Mouse (Mus musculus): ENCODE data around the gene Tas2r135.
A peak's percentile ranks its signal among the peaks of the same experiment; 100 is the strongest.

The Tas2r135 gene

GRCm38 (mm10) chr6:42405134-42405533 lies at the start of gene Tas2r135:
Gene Tas2r135, plus strand, starts transcription at chr6:42405434.
- DNase-seq: no peak

GRCm38 (mm10) chr6:42355794-42356600 lies 49.2 kb upstream of the Tas2r135 start:
- no peak for DNase-seq

DNA sequence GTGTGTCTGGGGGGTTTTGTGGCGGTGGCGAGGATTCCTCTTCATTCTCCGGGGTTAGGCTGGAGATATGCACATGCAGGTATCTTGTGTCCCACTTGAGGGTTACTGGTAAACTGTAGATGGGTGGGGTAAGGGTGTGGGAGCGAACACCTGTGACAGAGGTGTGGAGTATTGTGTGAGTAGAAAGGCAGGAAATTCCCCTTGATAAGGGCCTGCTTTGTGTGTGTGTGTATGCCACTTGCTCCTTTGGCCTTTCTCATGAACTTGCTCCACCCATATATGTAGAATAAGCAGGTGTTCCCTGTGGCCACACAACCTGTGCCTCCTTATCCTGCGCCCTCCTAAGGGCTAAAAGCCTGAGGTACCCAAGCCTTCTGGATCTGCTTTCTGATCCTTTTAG lies 48.3 kb upstream of the Tas2r135 start:
- no peak for DNase-seq

DNA sequence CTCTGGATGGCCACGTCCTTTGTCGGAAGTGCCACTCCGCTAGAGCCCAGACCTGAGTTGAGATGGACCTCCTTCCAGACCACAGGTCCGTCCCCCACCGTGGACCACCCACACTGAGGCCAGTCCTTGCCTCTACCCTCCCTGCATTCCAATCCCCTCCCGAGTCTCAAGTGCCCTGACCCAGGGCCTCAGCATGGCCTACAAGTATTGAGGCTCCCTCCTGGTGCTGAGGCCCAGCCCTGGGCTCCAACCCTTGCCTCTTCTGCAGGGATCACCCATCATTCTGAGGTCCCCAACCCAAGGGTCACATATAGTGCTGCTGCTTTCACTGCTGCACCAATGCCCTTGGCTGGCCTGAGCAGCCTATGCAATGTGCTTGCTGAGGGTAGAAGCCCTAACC lies 47.3 kb upstream of the Tas2r135 start:
- no peak for DNase-seq

GRCm38 (mm10) chr6:42358901-42359300 lies 46.3 kb upstream of the Tas2r135 start:
- DNase-seq: no peak

DNA sequence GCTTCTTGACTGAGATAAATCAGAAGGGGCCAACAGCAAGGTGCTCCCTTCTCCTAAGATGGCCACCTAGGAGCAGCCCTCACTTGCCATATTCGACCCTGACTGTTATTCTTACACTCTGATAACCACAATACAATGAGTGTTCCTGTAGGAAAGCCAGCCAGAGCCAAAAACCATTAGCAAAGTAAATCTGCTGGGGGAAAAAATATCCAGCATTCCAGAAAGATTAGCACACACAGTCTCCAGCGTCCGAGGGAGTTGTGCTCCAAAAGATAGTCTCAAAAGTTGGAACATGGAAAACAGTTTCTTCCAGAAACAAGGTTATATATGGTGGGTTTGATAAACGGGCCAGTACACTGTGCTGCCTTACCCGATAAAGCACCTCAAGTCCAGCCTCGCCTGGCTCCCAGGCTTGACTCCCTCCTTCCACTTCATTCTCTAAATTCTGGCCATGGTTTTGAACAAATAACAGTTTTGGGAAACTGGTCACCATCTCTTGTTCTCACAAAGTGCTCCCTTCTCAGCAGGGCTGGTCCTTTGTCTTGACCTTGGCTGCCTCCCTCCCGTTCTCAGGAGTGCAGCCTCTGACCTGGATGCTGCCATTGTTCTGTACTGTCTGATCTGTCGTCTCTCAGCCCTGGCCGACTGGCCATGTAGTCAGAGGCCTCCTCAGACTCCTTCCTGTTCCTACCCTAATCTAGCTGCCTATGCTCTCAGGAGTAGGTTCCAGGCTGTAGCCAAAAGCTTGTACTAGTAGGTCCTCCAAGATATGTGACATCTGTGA lies 45.7 kb upstream of the Tas2r135 start:
- DNase-seq: no peak

- DNase-seq: no peak
Measured at GRCm38 (mm10) chr6:42360231-42360840, 44.9 kb upstream of the Tas2r135 start.

DNA sequence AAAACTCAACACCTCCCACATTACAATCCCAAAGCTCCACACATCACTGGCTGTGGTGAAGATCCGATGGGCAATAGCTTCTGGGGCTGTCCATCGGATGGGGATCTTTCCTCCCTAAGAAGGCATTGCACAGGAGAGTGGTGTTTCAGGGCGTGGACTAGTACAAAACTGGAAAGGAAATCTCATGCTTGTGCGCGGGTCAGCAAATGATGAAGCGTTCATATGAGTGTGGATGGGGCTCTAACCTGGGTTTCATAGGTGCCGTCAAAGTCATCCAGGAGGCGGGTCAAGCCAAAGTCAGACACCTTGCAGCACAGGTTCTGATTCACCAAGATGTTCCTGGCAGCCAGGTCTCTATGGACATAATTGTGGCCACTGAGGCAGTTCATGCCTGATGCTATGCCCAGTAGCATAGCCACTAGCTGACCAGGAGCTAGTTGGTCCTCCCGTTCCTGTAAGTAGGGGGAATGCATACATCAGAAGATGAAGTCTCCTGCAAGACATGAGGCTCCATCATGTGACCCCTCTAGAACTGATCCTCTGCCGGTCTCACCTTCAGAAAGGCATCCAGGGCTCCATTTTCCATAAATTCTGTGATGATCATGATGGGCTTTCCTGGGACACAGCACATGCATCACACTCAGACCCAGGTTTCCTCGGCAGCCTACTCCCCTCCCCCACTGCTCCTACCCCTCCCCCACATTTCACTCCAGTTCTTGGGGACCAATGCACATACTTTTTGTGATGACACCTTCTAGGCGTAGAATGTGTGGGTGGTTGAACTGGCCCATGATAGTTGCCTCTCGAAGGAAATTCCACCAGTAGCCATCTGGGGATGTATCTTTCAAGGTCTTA lies 44.0 kb upstream of the Tas2r135 start:
- DNase-seq: no peak

DNA sequence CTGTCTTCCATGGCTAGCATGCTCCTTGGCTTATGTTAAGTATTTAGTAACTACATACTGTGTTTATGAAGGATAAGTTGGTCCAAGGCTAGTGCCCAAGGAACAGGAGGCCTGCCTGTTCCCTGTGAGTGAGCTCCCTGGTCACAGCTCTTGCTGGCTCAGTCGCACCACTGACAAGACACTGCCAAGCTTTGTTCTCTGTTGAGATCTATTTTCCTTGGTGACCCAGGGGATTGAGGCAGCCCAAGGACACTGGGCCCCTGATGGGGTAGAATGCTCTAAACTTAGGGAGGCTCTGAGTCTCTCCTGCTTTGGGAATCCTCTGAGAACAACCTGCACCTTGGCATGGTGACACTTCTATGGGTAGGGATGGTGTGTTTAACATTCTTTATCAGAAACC lies 43.2 kb upstream of the Tas2r135 start:
- DNase-seq: no peak

GRCm38 (mm10) chr6:42362497-42362896 lies 42.7 kb upstream of the Tas2r135 start:
- DNase-seq: no peak

DNA sequence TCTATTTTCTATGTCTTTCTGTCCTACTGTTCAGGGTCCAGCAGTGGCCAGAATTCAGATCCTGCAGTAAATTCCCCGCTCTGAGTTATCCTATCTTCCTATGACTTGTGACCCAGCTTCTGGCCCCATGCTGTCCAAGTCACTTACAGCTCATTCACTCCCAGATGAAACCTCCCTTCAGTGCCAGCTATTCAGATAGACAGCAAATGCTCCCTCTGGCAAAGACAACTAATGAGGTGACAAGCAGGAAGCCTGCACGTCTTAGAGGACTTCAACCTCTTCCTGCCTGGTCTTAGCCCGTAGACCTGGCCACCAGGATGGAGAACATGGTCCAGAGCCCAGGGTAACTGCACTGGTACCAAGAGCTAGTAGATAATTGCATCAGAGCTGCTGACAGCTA lies 42.3 kb upstream of the Tas2r135 start:
- no peak for DNase-seq

GRCm38 (mm10) chr6:42364066-42364465 lies 41.2 kb upstream of the Tas2r135 start:
- no peak for DNase-seq

- no peak for DNase-seq
Measured at GRCm38 (mm10) chr6:42364607-42365006, 40.6 kb upstream of the Tas2r135 start.

GRCm38 (mm10) chr6:42365215-42365614 lies 40.0 kb upstream of the Tas2r135 start:
- DNase-seq: no peak

DNA sequence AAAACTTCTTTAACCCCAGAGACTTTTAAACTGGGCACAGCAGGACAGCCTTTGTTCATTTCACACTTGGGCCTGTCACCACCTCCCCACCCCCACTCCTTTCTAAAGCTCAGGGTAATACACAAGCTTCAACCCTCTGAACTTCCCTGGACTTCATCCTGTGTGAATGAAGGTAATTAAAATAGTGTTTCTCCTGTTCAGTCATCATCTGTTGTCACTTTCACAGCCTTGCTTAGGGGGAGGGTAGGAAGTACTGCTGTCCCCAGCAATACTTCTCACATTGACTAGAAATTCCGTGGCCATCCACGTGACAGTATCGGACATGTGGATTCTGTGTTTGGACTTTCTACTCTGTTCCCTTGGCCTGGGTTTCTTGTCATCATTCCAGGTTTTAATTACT lies 35.4 kb upstream of the Tas2r135 start:
- no peak for DNase-seq

DNA sequence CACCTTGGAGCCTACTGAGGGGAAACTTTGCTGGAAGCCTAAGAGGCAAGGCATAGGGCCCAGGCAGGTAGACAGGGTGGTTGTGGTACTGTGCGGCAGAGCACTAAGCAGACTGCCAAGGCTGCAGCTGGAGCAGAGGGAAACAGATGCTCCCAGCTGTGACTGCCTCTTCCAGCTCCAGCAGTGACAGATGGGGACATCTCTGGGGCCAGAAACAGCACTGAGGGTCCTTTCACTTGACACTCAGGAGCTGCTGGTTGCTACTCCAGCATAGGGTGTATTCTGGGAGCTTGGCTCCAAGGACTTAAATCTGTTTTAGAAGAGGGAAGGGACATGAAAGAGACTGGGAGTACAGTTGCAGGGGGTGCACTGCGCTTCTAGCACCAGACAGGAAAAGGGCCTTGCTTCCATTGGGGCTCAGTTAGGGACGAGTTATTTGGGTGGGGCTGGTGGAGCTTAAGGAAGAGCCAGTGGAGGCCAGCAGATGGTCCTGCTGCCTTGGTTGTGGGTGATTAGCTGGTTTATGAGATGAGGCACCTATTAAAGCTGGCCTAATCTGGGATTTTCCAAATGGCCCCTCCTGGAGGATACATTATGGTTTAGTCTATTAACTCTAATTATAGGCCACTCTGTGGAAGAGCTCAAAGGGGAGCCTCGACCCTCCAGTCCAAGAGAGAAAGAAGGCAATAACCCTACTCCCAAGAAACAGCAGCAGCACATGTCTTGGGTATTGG lies 34.4 kb upstream of the Tas2r135 start:
- DNase-seq: no peak

GRCm38 (mm10) chr6:42372001-42372400 lies 33.2 kb upstream of the Tas2r135 start:
- DNase-seq: no peak

GRCm38 (mm10) chr6:42372421-42372815 lies 32.8 kb upstream of the Tas2r135 start:
- DNase-seq: no peak

- peak in 1 of 2 experiments; percentile 53 for DNase-seq
Measured at GRCm38 (mm10) chr6:42372816-42373547, 32.3 kb upstream of the Tas2r135 start, which contains the start of gene Epha1. Gene Epha1, minus strand, starts transcription at chr6:42373268.

GRCm38 (mm10) chr6:42373669-42374430 lies 31.4 kb upstream of the Tas2r135 start:
- no peak for DNase-seq
